Mouse (Mus musculus): ENCODE results near the gene Azin2.

Azin2 gene

DNA sequence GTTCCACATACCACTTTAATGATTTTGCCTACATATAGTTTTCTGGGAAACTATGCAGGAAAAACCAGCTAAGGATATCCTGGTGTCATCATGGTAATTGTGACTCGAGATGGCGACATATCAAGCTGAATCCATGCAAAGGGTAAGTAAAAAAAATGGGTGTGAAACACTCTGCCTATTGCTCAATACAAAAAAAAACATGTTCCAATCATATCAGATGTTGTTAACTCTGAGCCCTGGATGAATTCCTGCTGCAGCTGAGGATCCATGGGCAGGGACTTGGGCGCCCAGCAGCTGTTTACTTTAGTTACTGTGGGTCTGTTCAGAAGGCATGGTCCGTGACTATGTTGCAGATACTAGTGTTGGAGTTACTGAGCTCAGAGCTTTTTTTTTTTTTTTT lies 14.3 kb upstream of the Azin2 start:
- DNase-seq = no peak

DNA sequence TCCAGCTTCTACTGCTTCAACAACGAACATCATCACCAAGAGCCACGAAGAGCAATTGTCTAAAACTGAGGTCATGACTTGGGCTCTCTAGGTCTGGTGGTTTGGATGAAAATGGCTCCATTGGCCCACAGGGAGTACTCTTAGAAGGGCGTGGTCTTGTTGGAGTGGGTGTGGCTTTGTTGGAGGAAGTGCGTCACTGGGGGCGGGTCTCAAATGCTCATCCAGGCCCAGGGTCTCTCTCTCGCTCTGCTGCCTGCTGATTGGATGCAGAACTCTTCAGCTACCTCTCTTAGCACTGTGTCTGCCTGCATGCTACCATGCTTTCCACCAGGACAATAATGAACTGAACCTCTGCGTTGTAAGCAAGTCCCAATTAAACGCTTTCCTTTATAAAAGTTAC lies 12.4 kb upstream of the Azin2 start:
- no peak for DNase-seq

DNA sequence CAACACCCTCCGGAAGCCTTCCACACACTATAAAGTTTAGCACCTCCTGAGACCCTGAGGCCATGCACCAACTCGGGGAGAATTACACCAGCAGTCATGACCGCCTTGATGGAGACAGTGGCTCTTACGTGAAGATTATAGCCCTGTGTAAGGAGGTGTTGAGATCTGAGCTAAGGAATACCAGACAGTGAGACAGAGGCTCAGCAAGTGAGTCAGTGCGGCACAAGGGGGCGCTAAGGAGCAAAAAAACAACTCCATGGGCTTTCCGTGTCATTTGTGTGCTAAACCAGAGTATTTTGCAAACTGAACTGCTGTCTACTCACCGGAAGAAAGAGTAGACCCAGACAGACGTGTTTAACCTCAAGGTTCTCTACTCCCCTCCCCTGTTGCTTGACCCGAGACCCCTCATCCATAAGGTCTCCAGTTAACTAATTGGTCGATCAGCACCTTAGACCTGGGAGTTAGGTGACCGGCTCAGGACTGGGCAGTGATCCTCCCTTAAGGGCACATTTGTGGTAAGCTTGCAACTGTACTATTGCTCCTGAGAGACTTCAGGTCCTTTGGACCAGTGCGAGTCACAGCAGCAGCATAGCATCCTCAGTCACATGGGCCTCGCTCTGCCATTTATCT lies 8.9 kb upstream of the Azin2 start:
- DNase-seq = peak; percentile 93 to 96

DNA sequence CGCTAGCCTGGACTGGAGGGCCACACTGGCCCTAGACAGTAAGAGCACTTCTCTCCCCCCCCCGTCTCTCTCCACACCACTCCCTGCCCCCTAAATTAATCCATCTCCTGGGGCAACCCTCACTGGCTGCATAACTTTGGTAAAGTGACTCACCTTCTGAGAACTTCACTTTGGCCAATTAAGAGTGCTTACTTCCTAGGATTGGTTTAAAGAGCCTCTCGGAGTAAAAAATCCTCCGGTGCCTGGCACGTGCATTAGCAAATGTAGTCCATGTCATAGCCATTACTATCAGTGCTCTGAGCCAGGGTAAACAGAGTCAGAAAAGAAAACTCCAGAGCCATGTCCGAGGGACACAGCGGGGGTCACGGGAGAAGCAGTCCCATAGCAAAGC lies 8.2 kb upstream of the Azin2 start:
- no peak for DNase-seq

DNA sequence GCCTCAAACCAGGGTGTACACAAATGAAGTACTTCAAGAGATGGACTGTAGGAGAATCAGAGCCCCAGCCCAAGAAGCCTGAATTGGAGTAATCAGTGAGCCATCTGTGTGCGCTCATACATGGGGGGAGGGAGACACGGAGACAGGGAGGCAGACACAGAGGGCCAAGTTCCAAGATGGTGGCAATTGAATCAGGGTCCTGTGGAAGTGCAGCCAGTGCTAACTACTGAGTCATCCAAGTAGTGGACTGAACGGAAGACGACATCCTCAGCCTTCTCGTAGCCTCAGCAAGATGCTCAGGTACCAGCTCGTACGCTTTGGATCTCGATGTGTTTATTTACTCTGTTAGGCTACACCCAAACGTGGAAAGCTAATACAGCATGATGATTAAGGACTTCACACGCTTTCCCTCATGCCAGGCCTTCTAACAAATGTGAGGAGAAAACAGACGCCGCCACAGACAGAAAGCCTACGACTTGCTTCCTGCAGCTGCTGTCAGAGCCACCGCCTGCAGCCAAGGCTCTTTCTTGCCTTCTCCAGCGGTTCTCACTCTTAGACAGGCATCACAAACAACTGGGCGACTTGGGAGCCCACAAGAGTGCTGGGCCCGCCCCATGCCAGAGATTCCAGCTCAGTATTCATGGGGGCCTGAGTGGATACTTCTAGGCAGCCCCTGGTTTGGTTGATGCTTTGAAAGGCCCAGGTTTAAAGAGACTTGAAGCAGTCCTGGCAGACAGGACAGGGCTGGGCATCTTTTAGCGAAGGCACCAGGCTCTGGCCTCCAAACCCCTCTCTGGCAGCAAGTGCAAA lies 7.6 kb upstream of the Azin2 start:
- DNase-seq = no peak

DNA sequence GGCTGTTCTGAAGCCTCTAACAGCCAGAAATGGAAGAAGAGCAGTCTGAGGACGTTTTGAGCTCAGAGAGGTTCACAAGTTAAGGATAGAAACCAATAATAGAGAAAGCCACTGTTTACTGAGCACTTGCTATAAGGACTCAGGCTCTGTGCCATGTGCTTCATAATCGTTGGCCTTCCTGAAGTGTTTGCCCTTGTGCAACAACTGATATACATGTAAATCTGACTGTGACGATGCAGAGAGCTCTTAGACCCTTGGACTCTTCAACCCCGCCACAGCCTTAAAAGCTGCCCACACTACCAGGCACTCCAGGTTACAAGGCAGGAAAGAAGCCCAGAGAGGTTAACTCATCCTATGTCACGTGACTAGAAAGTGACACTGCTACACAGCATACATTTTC lies 6.8 kb upstream of the Azin2 start:
- DNase-seq = no peak

DNA sequence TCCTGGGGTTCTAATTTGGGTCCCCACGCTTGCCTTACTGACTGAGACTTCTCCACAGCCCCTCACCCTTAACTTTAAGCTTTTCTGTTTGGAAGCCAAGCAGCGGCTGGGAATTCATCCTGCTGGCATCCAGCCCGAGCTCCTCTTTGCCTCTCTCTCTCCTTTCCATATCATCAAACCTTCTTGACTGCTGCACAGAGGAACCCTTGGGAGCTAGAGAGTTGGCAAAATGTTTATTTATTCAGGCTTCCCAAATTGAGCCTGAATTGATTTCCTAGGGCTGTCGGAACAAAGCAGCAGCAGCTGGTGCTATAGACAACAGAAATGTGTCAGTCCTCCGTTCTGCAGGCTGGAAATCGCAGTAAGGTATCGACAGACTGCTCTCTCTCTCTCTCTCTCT lies 4.5 kb upstream of the Azin2 start:
- DNase-seq = peak; percentile 62 to 64

DNA sequence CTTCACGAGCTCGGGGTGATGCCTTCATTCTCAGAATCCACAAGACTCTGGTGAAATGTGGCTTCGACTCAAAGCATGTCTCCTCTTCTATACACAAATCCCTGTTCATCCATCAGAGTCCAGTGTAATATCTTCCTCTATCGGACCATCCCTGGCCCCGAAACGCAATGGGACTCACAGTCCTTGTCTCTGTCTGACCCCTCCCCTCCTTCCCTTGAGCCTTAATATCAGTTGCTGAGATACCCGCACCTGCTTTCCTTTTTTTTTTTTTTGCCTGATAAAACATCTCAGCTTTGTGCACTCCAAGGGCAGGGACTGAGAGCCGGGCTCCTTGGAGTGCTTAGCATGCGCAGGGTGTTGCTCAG lies 666 bp upstream of the Azin2 start:
- DNase-seq = no peak

DNA sequence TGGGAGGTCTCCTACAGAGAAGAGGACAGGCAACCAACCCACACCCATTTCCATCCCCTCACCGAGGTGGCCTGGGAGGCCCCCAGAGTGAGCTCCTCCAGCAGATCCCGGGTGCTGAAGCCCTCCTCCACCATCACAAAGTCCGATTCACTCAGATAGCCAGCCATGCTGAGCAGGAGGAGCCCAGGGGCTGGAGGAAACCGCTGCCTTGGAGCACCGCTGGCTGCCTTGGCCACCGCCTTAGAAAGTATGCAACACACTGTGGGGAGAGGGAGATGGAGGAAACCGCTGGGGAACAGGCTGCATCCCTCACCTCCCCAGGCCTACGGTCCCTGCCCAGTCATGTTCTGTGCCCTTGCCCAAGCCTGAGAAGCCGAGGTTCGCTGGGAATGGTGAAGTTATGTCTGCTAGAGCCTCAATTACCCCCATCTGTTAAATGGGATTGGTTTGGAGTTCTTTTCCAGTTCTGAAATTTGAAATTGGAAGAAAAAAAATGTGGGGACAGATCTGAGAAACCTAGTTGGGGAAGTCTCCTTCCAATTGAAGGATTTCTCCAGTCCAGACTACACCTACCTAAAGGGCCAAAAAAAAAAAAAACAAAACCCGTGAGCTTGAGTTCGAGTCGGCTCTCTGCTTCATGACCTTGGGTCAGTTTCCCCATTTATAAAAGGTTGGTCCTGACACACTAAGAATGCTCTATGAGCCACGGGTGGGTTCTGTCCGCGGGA lies 777 bp downstream of the Azin2 start:
- DNase-seq = peak in 1 of 2 experiments; percentile 17

DNA sequence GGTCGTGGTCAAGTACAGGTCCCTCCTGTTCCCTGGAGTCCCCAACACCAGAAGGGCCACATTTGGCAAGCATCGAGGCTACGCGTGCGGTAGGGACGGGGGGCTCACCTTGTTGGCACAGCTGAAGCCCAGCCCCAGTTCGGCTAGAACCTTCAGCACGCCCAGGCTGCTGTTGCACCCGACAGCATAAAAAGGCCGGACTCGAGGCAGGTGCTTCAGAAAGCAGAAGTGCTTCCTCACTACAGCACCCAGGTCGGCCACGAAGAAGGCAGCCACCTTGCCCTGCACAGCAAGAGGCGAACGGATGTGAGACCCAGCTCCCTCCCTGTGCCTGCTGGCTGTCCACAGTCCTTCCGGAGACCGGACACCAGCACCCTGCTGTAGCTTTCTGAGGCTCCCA lies 2.6 kb downstream of the Azin2 start:
- DNase-seq = peak in 1 of 2 experiments; percentile 25

DNA sequence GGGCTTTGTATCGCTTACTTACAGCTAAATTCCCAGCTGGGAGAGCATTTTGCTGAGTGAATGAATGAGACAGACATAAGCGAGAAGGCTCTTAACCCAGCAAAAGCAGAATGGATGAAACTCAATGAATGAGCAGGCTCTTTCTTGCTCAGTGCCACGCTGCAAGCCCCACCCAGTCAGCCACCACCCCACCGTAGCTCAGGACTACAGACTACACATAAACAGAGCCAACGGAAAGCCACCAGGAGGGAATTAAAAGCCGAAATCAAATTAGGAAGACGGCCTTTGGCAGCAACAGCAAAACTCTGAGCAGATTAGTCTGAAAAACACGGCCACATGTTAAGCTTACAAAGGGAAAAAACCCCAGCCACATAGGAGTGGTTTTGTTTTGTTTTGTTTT lies 3.4 kb downstream of the Azin2 start:
- DNase-seq = peak; percentile 43 to 45

DNA sequence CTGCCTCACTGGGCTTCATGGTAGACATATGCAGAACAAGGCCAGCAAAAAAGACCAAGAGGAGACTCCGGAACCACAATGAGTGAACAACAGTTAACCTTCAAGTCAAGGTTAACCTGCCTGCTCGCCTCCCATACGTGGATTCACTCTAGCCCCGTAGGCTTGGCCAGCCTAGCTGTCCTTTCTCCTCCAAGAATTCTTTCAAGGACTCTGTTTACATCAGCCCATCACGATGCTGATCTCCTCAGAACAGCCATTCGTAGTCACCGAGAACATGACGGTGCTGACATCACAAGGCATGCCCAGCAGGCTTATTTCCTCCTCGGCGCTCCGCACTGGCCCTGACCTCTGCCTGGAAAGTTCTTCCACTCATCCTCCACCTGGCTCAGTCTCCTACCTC lies 4.1 kb downstream of the Azin2 start:
- no peak for DNase-seq

DNA sequence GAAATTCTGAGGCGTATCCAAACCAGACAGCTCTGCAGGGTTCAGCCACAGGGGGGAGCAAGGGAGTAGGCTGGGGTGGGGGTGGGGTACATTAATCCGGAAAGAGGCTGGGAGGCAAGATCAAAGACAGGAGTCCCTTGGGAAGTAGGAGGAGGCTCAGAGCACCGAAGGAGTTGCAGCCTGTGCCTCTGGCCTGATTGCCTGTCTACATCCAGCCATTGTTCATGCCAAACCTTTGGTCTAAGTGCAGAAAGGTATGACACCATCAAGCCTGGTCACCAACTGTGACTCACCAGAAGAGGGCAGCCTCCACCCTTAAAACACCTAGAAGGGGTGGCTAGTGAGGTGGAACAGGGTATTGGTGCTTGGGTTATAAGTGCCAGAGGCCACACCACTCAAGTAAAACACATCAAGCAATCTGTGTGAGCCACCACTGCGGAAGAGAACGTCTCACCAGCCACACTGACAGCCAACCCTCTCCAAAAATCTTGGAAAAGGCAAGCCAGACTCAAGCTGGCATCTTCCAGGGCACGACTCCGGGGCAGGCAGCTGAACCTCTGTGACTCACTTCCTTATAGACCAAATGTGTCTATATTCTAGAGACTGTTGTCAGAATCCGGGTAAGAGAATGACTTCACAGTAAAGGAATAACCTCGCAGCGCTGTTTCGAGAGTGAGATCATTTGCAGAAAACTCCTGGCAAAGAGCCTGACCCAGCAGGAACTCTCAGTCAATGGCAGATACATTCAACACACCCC lies 4.9 kb downstream of the Azin2 start:
- DNase-seq = peak; percentile 77 to 80

DNA sequence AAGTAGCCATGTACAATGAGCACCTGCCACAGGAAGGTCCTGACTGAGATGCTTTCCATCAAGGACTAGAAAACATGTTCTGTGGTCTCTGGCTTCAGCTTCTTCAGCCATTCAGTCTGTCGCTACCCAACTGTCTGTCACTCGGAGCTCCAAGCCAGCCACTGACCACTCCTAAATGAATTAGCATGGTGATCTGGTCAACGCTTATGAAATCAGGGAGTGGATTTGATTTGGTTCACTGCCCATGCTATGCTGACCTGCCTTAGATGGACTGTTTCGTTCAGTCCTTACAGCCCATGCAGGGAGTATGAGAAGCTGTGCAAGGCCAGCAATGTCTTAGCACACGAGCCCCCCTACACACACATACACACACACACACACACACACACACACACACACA lies 8.4 kb downstream of the Azin2 start:
- DNase-seq = no peak

DNA sequence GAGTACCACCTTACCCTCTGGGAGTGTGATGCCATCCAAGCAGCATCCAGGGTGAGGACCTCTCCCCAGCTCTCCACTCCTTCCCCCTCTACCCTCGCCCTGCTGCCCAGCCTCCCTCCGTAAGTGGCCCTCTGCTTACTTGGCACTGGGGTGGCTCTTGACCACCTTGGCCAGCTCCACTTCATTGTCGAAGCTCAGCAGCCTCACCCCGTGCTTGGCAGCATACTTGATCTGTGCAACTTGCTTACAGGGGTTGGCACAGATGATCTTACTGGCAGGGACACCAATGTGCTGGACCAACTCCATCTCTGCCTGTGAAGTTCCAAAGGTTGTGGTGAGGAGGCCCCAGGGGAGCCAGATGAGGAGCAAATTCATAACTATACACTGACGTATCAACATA lies 11.8 kb downstream of the Azin2 start:
- peak; percentile 71 to 87 for DNase-seq

DNA sequence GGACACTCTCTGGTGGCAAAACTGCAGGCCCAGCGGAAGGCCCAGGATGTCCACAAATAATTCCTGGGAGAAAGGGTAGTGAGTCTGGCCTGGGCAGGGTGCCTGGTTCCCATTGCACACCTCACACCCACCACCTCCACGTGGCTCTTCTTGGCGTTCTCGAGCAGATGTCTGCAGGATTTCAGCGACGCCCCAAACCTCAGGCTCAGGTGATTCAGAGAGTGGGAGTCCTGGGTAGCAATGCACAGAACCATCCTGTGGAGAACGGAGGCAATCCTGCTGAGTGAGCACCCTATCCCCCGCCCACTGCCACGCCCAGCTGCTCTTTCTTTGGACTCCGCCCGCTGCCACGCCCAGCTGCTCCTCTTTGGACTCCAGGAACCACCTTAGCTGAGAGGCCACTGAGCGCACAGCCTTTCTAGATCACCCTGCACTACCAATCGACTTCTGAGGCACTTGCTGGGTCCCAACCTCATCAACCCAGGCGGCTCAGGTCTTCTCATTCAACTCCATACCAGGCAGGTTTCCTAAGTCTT lies 12.7 kb downstream of the Azin2 start:
- DNase-seq = no peak

DNA sequence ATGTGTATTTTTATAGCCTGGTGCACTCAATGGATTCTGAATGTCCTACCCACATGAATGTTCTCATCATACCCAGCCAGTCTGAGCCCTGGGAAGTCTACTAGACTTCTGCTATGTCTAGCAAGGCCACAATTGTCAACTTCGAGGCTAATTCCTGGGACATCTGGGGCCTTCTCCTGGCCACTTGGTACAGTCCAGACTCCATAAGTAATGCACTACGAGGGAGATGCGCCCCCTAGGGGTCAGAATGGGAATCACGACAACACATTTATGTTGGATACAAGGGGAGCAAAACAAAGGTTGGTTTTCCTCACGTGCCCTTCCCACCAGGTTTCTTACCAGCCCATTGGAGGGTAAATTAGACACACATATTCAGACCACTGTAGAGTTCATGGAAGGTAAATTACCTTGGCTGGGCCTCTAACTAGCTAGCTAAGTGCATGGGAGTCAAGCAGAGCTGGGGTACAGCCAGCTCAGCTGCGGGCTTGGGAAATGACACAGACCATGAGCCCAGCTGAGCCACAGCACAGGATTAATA lies 14.0 kb downstream of the Azin2 start:
- DNase-seq = peak; percentile 81 to 85

DNA sequence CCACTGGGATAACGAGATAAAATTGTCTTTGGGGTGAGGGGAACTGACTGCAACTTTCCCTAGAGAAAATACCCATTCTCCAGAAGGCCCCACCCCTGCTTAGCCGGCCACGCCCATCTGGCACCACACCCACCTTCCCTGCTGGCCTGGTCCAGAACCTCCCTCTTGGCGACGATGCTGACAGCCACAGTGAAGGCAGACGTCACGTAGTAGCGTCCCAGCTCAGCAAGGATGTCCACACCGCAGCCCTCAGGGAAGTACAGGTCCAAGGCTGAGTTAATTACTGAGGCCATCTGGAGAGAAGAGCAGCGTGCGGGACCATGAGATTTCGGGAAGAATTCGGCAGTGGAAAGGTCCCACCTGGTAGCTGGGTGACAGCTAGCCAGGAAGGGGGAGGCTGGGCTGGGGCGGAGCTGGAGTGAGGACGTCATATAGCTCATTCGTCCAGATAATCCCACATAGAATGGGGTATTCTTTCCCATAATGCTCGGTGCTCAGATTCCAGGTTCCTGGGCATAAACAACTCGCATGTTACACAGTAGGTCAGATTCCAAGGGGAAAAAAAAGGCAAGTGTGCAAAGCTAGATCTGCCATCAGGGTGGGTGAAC lies 14.8 kb downstream of the Azin2 start:
- peak; percentile 59 to 62 for DNase-seq

DNA sequence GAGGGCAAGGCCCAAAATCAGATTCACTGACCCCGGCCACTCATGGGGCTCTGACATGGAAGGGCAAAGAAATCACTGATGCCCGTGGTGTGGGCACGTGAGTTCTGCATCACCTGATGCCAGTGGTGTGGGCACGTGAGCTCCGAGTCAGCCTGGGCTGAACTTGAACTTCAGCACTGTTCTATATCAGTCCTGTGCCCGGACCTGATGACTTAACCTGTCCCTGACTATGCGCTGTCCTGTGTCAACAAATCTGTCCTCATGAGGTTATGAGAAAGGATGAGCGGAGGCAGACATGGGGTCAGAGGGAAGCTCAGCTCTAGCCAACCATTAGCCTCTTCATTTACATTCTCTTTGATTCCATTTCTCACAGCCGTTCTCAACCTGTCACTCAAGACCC lies 15.5 kb downstream of the Azin2 start:
- DNase-seq = no peak

DNA sequence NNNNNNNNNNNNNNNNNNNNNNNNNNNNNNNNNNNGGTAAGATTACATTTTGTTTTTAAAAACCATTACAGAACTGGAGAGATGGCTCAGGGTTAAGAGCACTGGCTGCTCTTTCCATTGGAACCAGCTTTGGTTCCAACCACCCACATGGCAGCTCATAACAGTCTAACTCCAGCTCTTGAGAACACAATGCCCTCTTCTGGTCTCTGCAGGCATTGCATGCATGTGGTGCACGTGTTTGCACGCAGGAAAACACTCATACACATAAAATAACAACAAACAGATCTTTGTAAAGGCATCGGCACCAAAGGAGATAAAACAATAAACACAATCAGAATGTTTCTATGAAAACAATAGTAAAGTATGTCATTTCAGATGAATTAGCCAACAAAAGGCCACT lies 19.9 kb downstream of the Azin2 start:
- DNase-seq = no peak

DNA sequence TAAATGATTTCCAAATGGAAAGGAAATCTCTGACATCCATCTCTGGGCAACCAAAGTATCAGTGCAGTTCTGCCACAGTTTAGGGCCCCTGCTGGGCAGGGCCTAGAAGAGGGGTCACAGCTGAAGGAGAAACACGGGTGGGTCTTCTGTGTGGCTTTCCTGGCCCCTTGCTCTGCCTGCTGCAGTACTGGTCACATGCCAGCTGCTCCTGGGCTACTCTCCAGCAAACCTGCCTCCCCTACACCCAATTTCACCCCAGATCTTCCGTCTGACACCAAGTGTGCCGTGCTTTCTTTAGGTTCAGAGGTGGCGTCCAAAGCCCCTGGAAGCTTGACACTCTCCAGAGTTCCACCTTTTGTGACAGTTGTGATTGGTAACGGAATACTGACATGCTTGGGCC lies 26.6 kb downstream of the Azin2 start:
- peak; percentile 63 to 72 for DNase-seq

DNA sequence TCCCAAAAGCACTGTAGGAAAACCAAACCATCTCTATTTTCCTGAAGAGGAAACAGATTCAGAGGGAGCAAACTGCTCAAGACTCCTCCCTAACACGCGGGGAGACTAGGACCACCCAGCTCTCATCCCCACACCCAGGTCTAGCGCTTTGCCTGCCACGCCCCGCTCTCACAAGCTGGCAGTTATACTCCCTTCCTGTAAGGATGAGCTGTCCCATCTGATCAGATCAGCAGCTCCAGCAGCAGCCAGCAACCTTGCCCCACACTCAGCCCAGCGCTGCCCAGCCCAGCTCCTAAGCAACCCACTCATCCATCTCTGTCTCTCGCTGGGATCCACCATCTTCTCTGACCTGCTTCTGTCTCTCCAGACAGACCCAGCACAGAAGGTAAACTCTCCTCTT lies 29.5 kb downstream of the Azin2 start:
- DNase-seq = peak in 1 of 2 experiments; percentile 34

Measured in cerebellum, postnatal 10 days (tissue).